Mouse (Mus musculus): ENCODE data around the gene Thbs4. TPM values are rescaled to one million over a fixed set of nuclear protein-coding genes. Genes with fewer than 3 reads are reported as not detected.

Thbs4 gene
- polyA plus RNA-seq, 1 experiment from 2014 or later: 2.9 TPM

- no peaks in the 10 kb centered on the region for H3K9me3 ChIP-seq (ENCODE audit: control insufficient read depth, low read length)
- no peaks in the 10 kb centered on the region for H3K36me3 ChIP-seq (ENCODE audit: control insufficient read depth, insufficient read depth, low read length)
- H3K9ac ChIP-seq (replicated peaks; ENCODE audit: low read length): no peak overlapping the region
- ATAC-seq (ENCODE audit: low FRiP score, low TSS enrichment) (no peak), DNase-seq (no peak)
- H3K4me3 ChIP-seq (replicated peaks; ENCODE audit: low read depth, low read length): no peak overlapping the region
- H3K27ac ChIP-seq (replicated peaks; ENCODE audit: low read depth, low read length): no peak overlapping the region
- H3K4me2 ChIP-seq (ENCODE audit: low read length): no peak overlapping the region
- WGBS: 94% methylated on average over 3 of the region's 3 CpGs
- H3K27me3 ChIP-seq (ENCODE audit: control insufficient read depth, insufficient read depth, low read length): no peaks in the 10 kb centered on the region
- H3K4me1 ChIP-seq (ENCODE audit: control insufficient read depth, insufficient read depth, low read length): no peaks in the 10 kb centered on the region
Observed at GRCm38 (mm10) chr13:92717851-92718665, 76.6 kb downstream of the Thbs4 start.

DNA sequence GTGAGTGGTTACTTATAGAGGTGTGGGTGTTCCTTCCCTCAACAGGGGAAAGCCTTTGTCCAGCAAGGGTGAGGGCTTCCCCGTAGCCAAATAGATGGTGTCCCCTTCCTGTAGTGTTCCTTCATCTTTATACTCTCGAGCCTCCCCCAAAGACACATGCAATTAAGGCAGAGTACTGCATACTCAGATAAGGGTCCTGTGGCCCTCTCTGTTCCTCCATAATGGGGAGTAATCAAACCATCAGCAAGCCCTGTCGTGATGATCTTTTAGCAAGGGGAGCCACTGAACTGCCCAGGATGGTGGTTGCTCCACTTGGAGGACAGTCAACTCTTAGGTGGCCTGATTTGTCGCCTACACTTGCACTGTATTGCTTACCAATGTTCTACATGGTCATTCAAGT, 82.0 kb downstream of the Thbs4 start:
- no peak for DNase-seq
- H3K9me3 ChIP-seq (ENCODE audit: control insufficient read depth, low read length): no peaks in the 10 kb centered on the region
- no peak overlapping the region for H3K27ac ChIP-seq (replicated peaks; ENCODE audit: low read depth, low read length)
- no peak overlapping the region for H3K4me2 ChIP-seq (ENCODE audit: low read length)
- peaks cover 4% of the 10 kb centered on the region; the same call in 1 of the 2 replicates for H3K36me3 ChIP-seq (ENCODE audit: control insufficient read depth, insufficient read depth, low read length)
- no peaks in the 10 kb centered on the region for H3K4me1 ChIP-seq (ENCODE audit: control insufficient read depth, insufficient read depth, low read length)
- ATAC-seq (ENCODE audit: low FRiP score, low TSS enrichment): no peak
- H3K9ac ChIP-seq (replicated peaks; ENCODE audit: low read length): no peak overlapping the region
- H3K27me3 ChIP-seq (ENCODE audit: control insufficient read depth, insufficient read depth, low read length): no peaks in the 10 kb centered on the region
- H3K4me3 ChIP-seq (replicated peaks; ENCODE audit: low read depth, low read length): no peak overlapping the region
- WGBS: 88% methylated on average over 4 of the region's 4 CpGs

DNA sequence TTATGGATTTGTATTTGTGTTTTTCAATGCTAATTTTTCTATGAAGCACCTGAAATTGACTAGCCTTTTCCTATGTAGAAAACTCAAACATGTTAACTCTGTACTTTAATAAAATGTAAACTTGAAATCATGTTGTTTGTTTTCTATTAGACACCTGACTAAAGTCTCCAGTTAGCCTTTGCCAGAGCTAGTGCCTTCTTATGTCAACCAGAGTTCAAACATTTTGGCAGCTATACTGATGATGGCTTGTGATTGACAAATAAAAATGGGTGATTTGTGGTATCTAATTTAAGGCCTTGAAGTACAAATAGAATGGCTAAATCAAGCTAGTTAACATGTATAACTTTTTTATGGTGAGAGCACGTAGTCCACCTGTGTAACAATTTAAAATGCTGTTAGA, 82.8 kb downstream of the Thbs4 start:
- WGBS: 88% methylated on average over 1 of the region's 1 CpGs
- no peaks in the 10 kb centered on the region for H3K9me3 ChIP-seq (ENCODE audit: control insufficient read depth, low read length)
- no peak overlapping the region for H3K9ac ChIP-seq (replicated peaks; ENCODE audit: low read length)
- no peak for DNase-seq
- peaks cover 4% of the 10 kb centered on the region; the same call in 1 of the 2 replicates for H3K36me3 ChIP-seq (ENCODE audit: control insufficient read depth, insufficient read depth, low read length)
- no peaks in the 10 kb centered on the region for H3K27me3 ChIP-seq (ENCODE audit: control insufficient read depth, insufficient read depth, low read length)
- no peak for ATAC-seq (ENCODE audit: low FRiP score, low TSS enrichment)
- no peak overlapping the region for H3K4me3 ChIP-seq (replicated peaks; ENCODE audit: low read depth, low read length)
- no peak overlapping the region for H3K4me2 ChIP-seq (ENCODE audit: low read length)
- H3K27ac ChIP-seq (replicated peaks; ENCODE audit: low read depth, low read length): no peak overlapping the region
- no peaks in the 10 kb centered on the region for H3K4me1 ChIP-seq (ENCODE audit: control insufficient read depth, insufficient read depth, low read length)

DNA sequence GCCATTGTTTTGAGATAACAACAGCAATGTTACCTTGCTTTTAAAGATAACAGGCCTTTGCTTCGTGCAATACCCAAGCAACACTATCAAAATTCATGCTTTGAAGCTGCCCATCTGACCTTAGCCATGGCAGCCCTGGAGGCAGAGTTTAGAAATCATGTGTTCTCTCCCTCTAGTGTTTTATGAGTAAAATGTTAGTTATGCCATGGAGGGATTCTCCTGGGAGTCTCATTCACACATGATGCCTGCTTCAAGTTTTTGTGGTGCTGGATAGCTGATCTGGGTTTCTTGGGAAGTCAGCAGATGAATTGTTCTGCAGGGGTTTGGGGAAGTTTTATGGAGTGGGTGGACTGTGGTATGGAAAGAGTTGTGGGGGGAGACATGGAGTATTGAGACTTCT, 84.3 kb downstream of the Thbs4 start:
- Histone ChIP-seq H3K9ac (replicated peaks; ENCODE audit: low read length) (no peak overlapping the region), H3K9me3 (ENCODE audit: control insufficient read depth, low read length) (no peaks in the 10 kb centered on the region), H3K4me1 (ENCODE audit: control insufficient read depth, insufficient read depth, low read length) (no peaks in the 10 kb centered on the region), H3K36me3 (ENCODE audit: control insufficient read depth, insufficient read depth, low read length) (peaks cover 10% of the 10 kb centered on the region; the same call in 1 of the 2 replicates), H3K27me3 (ENCODE audit: control insufficient read depth, insufficient read depth, low read length) (no peaks in the 10 kb centered on the region), H3K27ac (replicated peaks; ENCODE audit: low read depth, low read length) (no peak overlapping the region), H3K4me2 (ENCODE audit: low read length) (no peak overlapping the region), H3K4me3 (replicated peaks; ENCODE audit: low read depth, low read length) (no peak overlapping the region)
- DNase-seq (no peak), ATAC-seq (ENCODE audit: low FRiP score, low TSS enrichment) (no peak)
- 79% methylated on average over 1 of the region's 1 CpGs for WGBS

GRCm38 (mm10) chr13:92709535-92709934, 85.1 kb downstream of the Thbs4 start:
- Histone ChIP-seq H3K27ac (replicated peaks; ENCODE audit: low read depth, low read length) (no peak overlapping the region), H3K4me3 (replicated peaks; ENCODE audit: low read depth, low read length) (no peak overlapping the region), H3K9me3 (ENCODE audit: control insufficient read depth, low read length) (no peaks in the 10 kb centered on the region), H3K4me2 (ENCODE audit: low read length) (no peak overlapping the region), H3K4me1 (ENCODE audit: control insufficient read depth, insufficient read depth, low read length) (no peaks in the 10 kb centered on the region), H3K27me3 (ENCODE audit: control insufficient read depth, insufficient read depth, low read length) (no peaks in the 10 kb centered on the region), H3K9ac (replicated peaks; ENCODE audit: low read length) (no peak overlapping the region), H3K36me3 (ENCODE audit: control insufficient read depth, insufficient read depth, low read length) (peaks cover 10% of the 10 kb centered on the region; the same call in 1 of the 2 replicates)
- WGBS: 6% methylated on average over 3 of the region's 3 CpGs
- DNase-seq (no peak), ATAC-seq (ENCODE audit: low FRiP score, low TSS enrichment) (no peak)

DNA sequence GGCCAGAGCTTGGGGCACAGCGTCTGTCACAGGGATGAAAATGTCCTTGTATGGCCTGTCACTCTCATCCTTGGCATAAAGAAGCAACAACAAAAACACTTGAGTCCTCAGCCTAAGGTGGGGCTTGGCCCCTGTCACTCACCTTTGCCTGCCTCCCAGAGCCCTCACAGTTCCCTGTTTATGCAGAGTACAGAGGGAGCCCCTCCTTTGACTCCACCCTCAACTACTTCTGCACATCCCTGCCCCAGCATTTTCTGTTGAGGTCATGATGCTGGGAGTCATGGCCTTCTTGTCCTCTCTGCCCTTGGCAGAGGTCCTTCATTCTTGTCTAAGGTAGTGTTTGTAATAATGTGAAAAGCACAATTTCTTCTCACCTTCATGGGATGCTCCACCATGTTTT, 86.2 kb downstream of the Thbs4 start:
- no peaks in the 10 kb centered on the region for H3K9me3 ChIP-seq (ENCODE audit: control insufficient read depth, low read length)
- no peak overlapping the region for H3K4me3 ChIP-seq (replicated peaks; ENCODE audit: low read depth, low read length)
- H3K4me1 ChIP-seq (ENCODE audit: control insufficient read depth, insufficient read depth, low read length): no peaks in the 10 kb centered on the region
- H3K36me3 ChIP-seq (ENCODE audit: control insufficient read depth, insufficient read depth, low read length): peaks cover 10% of the 10 kb centered on the region; the same call in 1 of the 2 replicates
- H3K4me2 ChIP-seq (ENCODE audit: low read length): no peak overlapping the region
- 61% methylated on average over 1 of the region's 1 CpGs for WGBS
- H3K27me3 ChIP-seq (ENCODE audit: control insufficient read depth, insufficient read depth, low read length): no peaks in the 10 kb centered on the region
- ATAC-seq (ENCODE audit: low FRiP score, low TSS enrichment) (no peak), DNase-seq (no peak)
- H3K9ac ChIP-seq (replicated peaks; ENCODE audit: low read length): no peak overlapping the region
- no peak overlapping the region for H3K27ac ChIP-seq (replicated peaks; ENCODE audit: low read depth, low read length)

DNA sequence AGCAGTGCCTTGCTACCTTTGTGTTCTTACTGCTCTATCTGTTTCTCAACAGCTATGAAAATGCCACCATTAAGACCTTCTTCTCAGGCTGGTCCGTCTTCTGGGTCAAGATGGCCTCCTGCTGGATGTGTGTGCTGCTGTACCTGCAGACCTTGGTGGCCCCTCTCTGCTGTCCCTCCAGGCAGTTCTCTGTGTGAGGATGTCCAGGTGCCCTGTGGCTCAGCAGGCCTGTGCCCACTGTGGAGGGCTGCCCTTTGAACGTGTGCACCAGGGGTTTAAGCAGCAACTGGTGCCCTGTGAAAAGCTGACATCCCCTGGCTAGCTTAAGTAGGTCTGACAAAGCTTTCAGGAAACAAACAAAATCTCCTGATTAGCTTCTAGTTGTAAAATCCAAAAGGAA, 86.7 kb downstream of the Thbs4 start:
- WGBS: 67% methylated on average over 2 of the region's 2 CpGs
- Histone ChIP-seq H3K27ac (replicated peaks; ENCODE audit: low read depth, low read length) (no peak overlapping the region), H3K4me1 (ENCODE audit: control insufficient read depth, insufficient read depth, low read length) (no peaks in the 10 kb centered on the region), H3K4me3 (replicated peaks; ENCODE audit: low read depth, low read length) (no peak overlapping the region), H3K36me3 (ENCODE audit: control insufficient read depth, insufficient read depth, low read length) (peaks cover 10% of the 10 kb centered on the region; the same call in 1 of the 2 replicates), H3K9me3 (ENCODE audit: control insufficient read depth, low read length) (no peaks in the 10 kb centered on the region), H3K27me3 (ENCODE audit: control insufficient read depth, insufficient read depth, low read length) (no peaks in the 10 kb centered on the region), H3K9ac (replicated peaks; ENCODE audit: low read length) (no peak overlapping the region), H3K4me2 (ENCODE audit: low read length) (no peak overlapping the region)
- ATAC-seq (ENCODE audit: low FRiP score, low TSS enrichment) (no peak), DNase-seq (no peak)

GRCm38 (mm10) chr13:92706342-92707061, 88.1 kb downstream of the Thbs4 start:
- H3K27me3 ChIP-seq (ENCODE audit: control insufficient read depth, insufficient read depth, low read length): no peaks in the 10 kb centered on the region
- H3K9me3 ChIP-seq (ENCODE audit: control insufficient read depth, low read length): no peaks in the 10 kb centered on the region
- H3K27ac ChIP-seq (replicated peaks; ENCODE audit: low read depth, low read length): no peak overlapping the region
- H3K36me3 ChIP-seq (ENCODE audit: control insufficient read depth, insufficient read depth, low read length): peaks cover 10% of the 10 kb centered on the region; the same call in 1 of the 2 replicates
- no peak for ATAC-seq (ENCODE audit: low FRiP score, low TSS enrichment)
- no peaks in the 10 kb centered on the region for H3K4me1 ChIP-seq (ENCODE audit: control insufficient read depth, insufficient read depth, low read length)
- H3K9ac ChIP-seq (replicated peaks; ENCODE audit: low read length): no peak overlapping the region
- H3K4me3 ChIP-seq (replicated peaks; ENCODE audit: low read depth, low read length): no peak overlapping the region
- DNase-seq: no peak
- 92% methylated on average over 9 of the region's 9 CpGs for WGBS
- H3K4me2 ChIP-seq (ENCODE audit: low read length): no peak overlapping the region

Measured in midbrain, embryonic 14.5 days (tissue).